Mouse (Mus musculus) midbrain, postnatal 0 days (tissue): ENCODE results near the gene Smarcad1. TPM values are rescaled to one million over a fixed set of nuclear protein-coding genes. Genes with fewer than 3 reads are reported as not detected.

ENCODE experiments used
- ATAC-seq: fragments of 200-750 bp; cut with Nextera tagmentation; 2 replicates; pipeline ENCODE4 v1.8.0; 2017; ENCODE audit warnings: moderate number of reproducible peaks, mild to moderate bottlenecking, moderate TSS enrichment, moderate library complexity; ENCODE audit not compliant: low FRiP score
- DNase-seq: peaks from one replicate; pipeline ENCODE4 v3.0.0-alpha.2; 2015; ENCODE audit warnings: low spot score
- H3K27ac ChIP-seq: fragments of 300-500 bp; sonication (generic); 2 replicates; pipeline ENCODE4 v1.5.1; 2014; ENCODE audit warnings: low read depth, mild to moderate bottlenecking, low read length, mixed read lengths
- H3K27me3 ChIP-seq: fragments of 300-500 bp; sonication (generic); 2 replicates; pipeline ENCODE4 v1.6.1; 2014; ENCODE audit warnings: low read length, control low read depth, mixed read lengths; ENCODE audit not compliant: insufficient read depth
- H3K36me3 ChIP-seq: fragments of 300-500 bp; sonication (generic); 2 replicates; pipeline ENCODE4 v1.6.1; 2014; ENCODE audit warnings: low read length, control low read depth, mixed read lengths; ENCODE audit not compliant: insufficient read depth
- H3K4me1 ChIP-seq: fragments of 300-500 bp; sonication (generic); 2 replicates; pipeline ENCODE4 v1.6.1; 2014; ENCODE audit warnings: mild to moderate bottlenecking, control low read depth, antibody characterized with exemption, low read length, mixed read lengths; ENCODE audit not compliant: insufficient read depth
- H3K4me2 ChIP-seq: fragments of 300-500 bp; sonication (generic); 2 replicates; pipeline ENCODE4 v1.6.1; 2014; ENCODE audit warnings: low read depth, mild to moderate bottlenecking, low read length, mixed read lengths; ENCODE audit not compliant: poor library complexity, severe bottlenecking
- H3K4me3 ChIP-seq: fragments of 300-500 bp; sonication (generic); 2 replicates; pipeline ENCODE4 v1.5.1; 2014; ENCODE audit warnings: low read depth, mild to moderate bottlenecking, low read length, moderate library complexity
- H3K9ac ChIP-seq: fragments of 300-500 bp; sonication (generic); replicated peaks from 2 replicates; pipeline ENCODE4 v1.6.1; 2014; ENCODE audit warnings: mild to moderate bottlenecking, low read length, moderate library complexity, mixed read lengths; ENCODE audit not compliant: poor library complexity, severe bottlenecking
- H3K9me3 ChIP-seq: fragments of 300-500 bp; sonication (generic); 2 replicates; pipeline ENCODE4 v1.6.1; 2016; ENCODE audit warnings: low read length, control low read depth
- CTCF ChIP-seq: IDR thresholded peaks from 2 replicates; pipeline ENCODE4 v1.5.1; 2016; ENCODE audit warnings: antibody characterized with exemption, mild to moderate bottlenecking
- WGBS: fragments of 180-500 bp; shearing (Covaris S2); extraction: QIAGEN DNeasy Blood & Tissue Kit; methylation state at CpG from one replicate; pipeline ENCODE4 v1.1.7; 2014; 5-methylcytosine and 5-hydroxymethylcytosine counted together
- polyA plus RNA-seq: library from polyadenylated mRNA; unstranded; fragments of >200 nt; fragmentation: Nextera tagmentation; extraction: Ambion mirVana; gene quantifications from 2 replicates; pipeline ENCODE4 v1.2.1, GENCODE M21; 2015
- total RNA-seq: library from RNA; depleted of rRNA; stranded (reverse); fragments of >200 nt; gene quantifications from 2 replicates; pipeline ENCODE4 v1.2.3, GENCODE M21; 2014; rRNA removed

Smarcad1 gene
- total and polyA plus RNA-seq, 2 experiments from 2014 or later, result 39.2 to 47.8 TPM

- WGBS, result 69% methylated on average over 3 of the region's 3 CpGs
- no peak for DNase-seq
- Histone ChIP-seq H3K27ac (no peak overlapping the region), H3K36me3 (no peaks in the 10 kb centered on the region), H3K4me3 (no peak overlapping the region), H3K9ac (no peak overlapping the region), H3K9me3 (no peaks in the 10 kb centered on the region), H3K4me1 (no peaks in the 10 kb centered on the region), H3K27me3 (no peaks in the 10 kb centered on the region), H3K4me2 (no peak overlapping the region)
- TF ChIP-seq CTCF, result no peak
- ATAC-seq, result no peak
Observed at GRCm38 (mm10) chr6:65153570-65153969, 111.2 kb downstream of the Smarcad1 start.

GRCm38 (mm10) chr6:65157042-65157441, 114.7 kb downstream of the Smarcad1 start:
- no peaks in the 10 kb centered on the region for H3K4me1 ChIP-seq
- 96% methylated on average over 4 of the region's 4 CpGs for WGBS
- no peak for DNase-seq

GRCm38 (mm10) chr6:65159381-65159942, 117.1 kb downstream of the Smarcad1 start:
- TF ChIP-seq CTCF, result no peak
- no peak overlapping the region for H3K27ac ChIP-seq
- no peak overlapping the region for H3K4me2 ChIP-seq
- H3K4me3 ChIP-seq, result no peak overlapping the region
- peak; percentile 55 for DNase-seq
- ATAC-seq, result no peak
- no peak overlapping the region for H3K9ac ChIP-seq
- WGBS, result 49% methylated on average over 4 of the region's 4 CpGs
- no peaks in the 10 kb centered on the region for H3K36me3 ChIP-seq
- no peaks in the 10 kb centered on the region for H3K27me3 ChIP-seq
- H3K4me1 ChIP-seq, result no peaks in the 10 kb centered on the region
- no peaks in the 10 kb centered on the region for H3K9me3 ChIP-seq

More at GRCm38 (mm10) chr6:65157042-65157441, 114.7 kb downstream of the Smarcad1 start:
- no peak overlapping the region for H3K9ac ChIP-seq
- H3K27me3 ChIP-seq, result no peaks in the 10 kb centered on the region
- ATAC-seq, result no peak
- no peak for TF ChIP-seq CTCF
- H3K4me2 ChIP-seq, result no peak overlapping the region
- no peaks in the 10 kb centered on the region for H3K36me3 ChIP-seq
- no peak overlapping the region for H3K4me3 ChIP-seq
- H3K9me3 ChIP-seq, result no peaks in the 10 kb centered on the region
- no peak overlapping the region for H3K27ac ChIP-seq

GRCm38 (mm10) chr6:65164137-65164536, 121.8 kb downstream of the Smarcad1 start:
- H3K27ac ChIP-seq, result no peak overlapping the region; the same call in 1 of the 2 replicates
- no peaks in the 10 kb centered on the region for H3K4me1 ChIP-seq
- H3K36me3 ChIP-seq, result no peaks in the 10 kb centered on the region
- H3K9ac ChIP-seq, result no peak overlapping the region
- H3K27me3 ChIP-seq, result no peaks in the 10 kb centered on the region
- WGBS, result 83% methylated on average over 6 of the region's 6 CpGs
- H3K4me3 ChIP-seq, result no peak overlapping the region
- TF ChIP-seq CTCF, result no peak
- ATAC-seq (no peak), DNase-seq (no peak)
- H3K9me3 ChIP-seq, result no peaks in the 10 kb centered on the region
- no peak overlapping the region for H3K4me2 ChIP-seq

GRCm38 (mm10) chr6:65164977-65165376, 122.6 kb downstream of the Smarcad1 start:
- H3K27me3 ChIP-seq, result no peaks in the 10 kb centered on the region
- no peak for TF ChIP-seq CTCF
- DNase-seq, result no peak
- no peak overlapping the region for H3K27ac ChIP-seq
- ATAC-seq, result no peak
- 43% methylated on average over 5 of the region's 5 CpGs for WGBS
- H3K9ac ChIP-seq, result no peak overlapping the region
- no peak overlapping the region for H3K4me3 ChIP-seq
- H3K4me2 ChIP-seq, result no peak overlapping the region
- H3K4me1 ChIP-seq, result no peaks in the 10 kb centered on the region
- no peaks in the 10 kb centered on the region for H3K9me3 ChIP-seq
- no peaks in the 10 kb centered on the region for H3K36me3 ChIP-seq

Other genes starting within 250 kb of the Smarcad1 start
- gene Hpgds, start 102.3 kb downstream of the Smarcad1 start, total RNA-seq, result 2.7 and 2.8 TPM in 2 replicates
- gene Hpgds, start 102.3 kb downstream of the Smarcad1 start, polyA plus RNA-seq, result 3.7 and 4.0 TPM in 2 replicates